Mouse (Mus musculus) MEL (cell line): ENCODE data around the gene Szt2. TPM values are rescaled to one million over a fixed set of nuclear protein-coding genes. Genes with fewer than 3 reads are reported as not detected.

Experiments used
- DNase-seq: peaks from one replicate; pipeline ENCODE4 v3.0.0; 2011; ENCODE audit warnings: low read depth, low spot score
- H3K27ac ChIP-seq: 2 replicates; pipeline ENCODE4 v1.5.1; 2012; ENCODE audit warnings: low read depth, mild to moderate bottlenecking, control low read depth, low read length, moderate library complexity; ENCODE audit not compliant: control insufficient read depth
- H3K27me3 ChIP-seq, 2 experiments: fragments of 150-350 bp in 1 of 2; sonication (generic) in 1 of 2; 2 replicates each; pipeline ENCODE4 v1.6.1; 2012; ENCODE audit warnings: low read length in 2 of 2, mild to moderate bottlenecking in 2 of 2, improper control_type of control experiment in 1 of 2, moderate library complexity in 1 of 2; ENCODE audit not compliant: insufficient read depth in 2 of 2, control insufficient read depth in 1 of 2
- H3K36me3 ChIP-seq, 2 experiments: 2 replicates each; pipeline ENCODE4 v1.6.1; 2012 to 2014; ENCODE audit warnings: low read length in 2 of 2, improper control_type of control experiment in 1 of 2, inconsistent platforms in 1 of 2, mild to moderate bottlenecking in 1 of 2; ENCODE audit not compliant: insufficient read depth in 2 of 2, control insufficient read depth in 1 of 2
- H3K4me1 ChIP-seq, 2 experiments: fragments of 150-350 bp in 1 of 2; sonication (generic) in 1 of 2; 2 replicates each; pipeline ENCODE4 v1.6.1; 2012; ENCODE audit warnings: low read length in 2 of 2, improper control_type of control experiment in 1 of 2, mild to moderate bottlenecking in 1 of 2; ENCODE audit not compliant: insufficient read depth in 2 of 2, control insufficient read depth in 1 of 2
- H3K4me3 ChIP-seq, 2 experiments: fragments of 150-350 bp in 1 of 2; sonication (generic) in 1 of 2; 2 replicates each; pipeline ENCODE4 v1.5.1; 2012; ENCODE audit warnings: low read depth in 2 of 2, low read length in 2 of 2, mild to moderate bottlenecking in 2 of 2, moderate library complexity in 2 of 2, control low read depth in 1 of 2, improper control_type of control experiment in 1 of 2; ENCODE audit not compliant: control insufficient read depth in 1 of 2, insufficient read depth in 1 of 2
- H3K79me2 ChIP-seq: 2 replicates; pipeline ENCODE4 v1.6.1; 2012; ENCODE audit warnings: mild to moderate bottlenecking, low read length, moderate library complexity; ENCODE audit not compliant: control insufficient read depth, poor library complexity, insufficient read depth
- H3K9ac ChIP-seq: 2 replicates; pipeline ENCODE4 v1.6.1; 2012; ENCODE audit warnings: low read depth, mild to moderate bottlenecking, control low read depth, low read length, moderate library complexity; ENCODE audit not compliant: control insufficient read depth, poor library complexity, severe bottlenecking
- H3K9me3 ChIP-seq: fragments of 150-350 bp; sonication (generic); replicated peaks from 2 replicates; pipeline ENCODE4 v1.6.1; 2012; ENCODE audit warnings: mild to moderate bottlenecking, low read length, improper control_type of control experiment, moderate library complexity; ENCODE audit not compliant: insufficient read depth
- CHD2 ChIP-seq: IDR thresholded peaks from 2 replicates; pipeline ENCODE4 v1.6.1; 2011; ENCODE audit warnings: low read length, improper control_type of control experiment
- ELF1 ChIP-seq: IDR thresholded peaks from 2 replicates; pipeline ENCODE4 v1.6.1; 2014; ENCODE audit warnings: low read depth, mild to moderate bottlenecking, inconsistent platforms, low read length, improper control_type of control experiment, moderate library complexity
- ETS1 ChIP-seq: IDR thresholded peaks from 2 replicates; pipeline ENCODE4 v1.6.1; 2012; ENCODE audit warnings: low read depth, mild to moderate bottlenecking, inconsistent platforms, low read length, improper control_type of control experiment, moderate library complexity
- GABPA ChIP-seq: IDR thresholded peaks from 2 replicates; pipeline ENCODE4 v1.6.1; 2012; ENCODE audit warnings: low read depth, mild to moderate bottlenecking, inconsistent platforms, low read length, improper control_type of control experiment, moderate library complexity
- GATA1 ChIP-seq: IDR thresholded peaks from 2 replicates; pipeline ENCODE4 v1.6.1; 2011; ENCODE audit warnings: low read depth, low read length, improper control_type of control experiment
- HCFC1 ChIP-seq: IDR thresholded peaks from 2 replicates; pipeline ENCODE4 v1.6.1; 2012; ENCODE audit warnings: low read depth, mild to moderate bottlenecking, inconsistent platforms, low read length, improper control_type of control experiment, moderate library complexity
- MAX ChIP-seq: IDR thresholded peaks from 2 replicates; pipeline ENCODE4 v1.6.1; 2011; ENCODE audit warnings: low read length, improper control_type of control experiment
- MEF2A ChIP-seq: IDR thresholded peaks from 2 replicates; pipeline ENCODE4 v1.6.1; 2014; ENCODE audit warnings: low read depth, mild to moderate bottlenecking, inconsistent platforms, low read length, improper control_type of control experiment; ENCODE audit not compliant: poor library complexity, insufficient replicate concordance, severe bottlenecking; ENCODE audit errors: extremely low read depth
- MXI1 ChIP-seq: IDR thresholded peaks from 2 replicates; pipeline ENCODE4 v1.6.1; 2011; ENCODE audit warnings: mild to moderate bottlenecking, low read depth, low read length, improper control_type of control experiment
- MYB ChIP-seq: IDR thresholded peaks from 2 replicates; pipeline ENCODE4 v1.6.1; 2011; ENCODE audit warnings: mild to moderate bottlenecking, low read depth, low read length, improper control_type of control experiment
- MYC ChIP-seq: IDR thresholded peaks from 2 replicates; pipeline ENCODE4 v1.6.1; 2011; ENCODE audit warnings: low read depth, mild to moderate bottlenecking, low read length, improper control_type of control experiment, moderate library complexity
- NELFE ChIP-seq: IDR thresholded peaks from 2 replicates; pipeline ENCODE4 v1.6.1; 2011; ENCODE audit warnings: low read depth, low read length, improper control_type of control experiment
- POLR2A ChIP-seq, 2 experiments: IDR thresholded peaks; 2 replicates each; pipeline ENCODE4 v1.6.1; 2011 to 2012; ENCODE audit warnings: low read length in 2 of 2, mild to moderate bottlenecking in 2 of 2, control low read depth in 1 of 2, improper control_type of control experiment in 1 of 2, low read depth in 1 of 2, moderate library complexity in 1 of 2; ENCODE audit not compliant: control insufficient read depth in 1 of 2, insufficient read depth in 1 of 2, poor library complexity in 1 of 2
- POLR2AphosphoS2 ChIP-seq: IDR thresholded peaks from 2 replicates; pipeline ENCODE4 v1.6.1; 2011; ENCODE audit warnings: low read length, improper control_type of control experiment
- SIN3A ChIP-seq: IDR thresholded peaks from 2 replicates; pipeline ENCODE4 v1.6.1; 2012; ENCODE audit warnings: low read length, improper control_type of control experiment, inconsistent platforms
- SMC3 ChIP-seq: IDR thresholded peaks from 2 replicates; pipeline ENCODE4 v1.6.1; 2011; ENCODE audit warnings: low read depth, low read length, improper control_type of control experiment
- TBP ChIP-seq: IDR thresholded peaks from 2 replicates; pipeline ENCODE4 v1.8.0; 2011; ENCODE audit warnings: low read depth, low read length, improper control_type of control experiment
- UBTF ChIP-seq: IDR thresholded peaks from 2 replicates; pipeline ENCODE4 v1.6.1; 2012; ENCODE audit warnings: low read depth, mild to moderate bottlenecking, inconsistent platforms, low read length, improper control_type of control experiment, moderate library complexity, borderline replicate concordance; ENCODE audit not compliant: insufficient read depth
- USF2 ChIP-seq, 2 experiments: IDR thresholded peaks; 2 replicates each; pipeline ENCODE4 v1.6.1; 2011 to 2012; ENCODE audit warnings: improper control_type of control experiment in 2 of 2, low read length in 2 of 2, borderline replicate concordance in 1 of 2, inconsistent platforms in 1 of 2, low read depth in 1 of 2, mild to moderate bottlenecking in 1 of 2; ENCODE audit not compliant: insufficient read depth in 1 of 2
- ZC3H11A ChIP-seq: IDR thresholded peaks from 2 replicates; pipeline ENCODE4 v1.6.1; 2012; ENCODE audit warnings: low read depth, mild to moderate bottlenecking, inconsistent platforms, low read length, improper control_type of control experiment
- ZMIZ1 ChIP-seq: IDR thresholded peaks from 2 replicates; pipeline ENCODE4 v1.6.1; 2012; ENCODE audit warnings: low read depth, mild to moderate bottlenecking, inconsistent platforms, low read length, improper control_type of control experiment, moderate library complexity
- polyA plus RNA-seq, 2 experiments: library from polyadenylated mRNA; stranded (reverse) in 1 of 2; unstranded in 1 of 2; fragments of >175 nt in 1 of 2; fragments of >200 nt in 1 of 2; gene quantifications; 2 replicates each; pipeline versions ENCODE4 v1.2.1 to v1.2.4; 2012; ENCODE audit warnings: low replicate concordance in 2 of 2, low read depth in 1 of 2; ENCODE audit not compliant: insufficient read length in 2 of 2, insufficient read depth in 1 of 2, missing spikeins in 1 of 2
- total RNA-seq: library from RNA; depleted of rRNA; stranded (reverse); fragments of 300-350 nt; gene quantifications from 2 replicates; pipeline ENCODE4 v1.2.3, GENCODE M21; 2012; rRNA removed

Gene Szt2
- total RNA-seq (5.7 and 7.3 TPM in 2 replicates), polyA plus RNA-seq (10 to 100 TPM in 1 of 2 experiments, not detected in 1; 24.0 TPM)

GRCm38 (mm10) chr4:118409142-118409900 lies at the start of gene Szt2, which contains the start of gene Med8:
Szt2 (minus strand) TSS chr4:118409273.
Med8 (plus strand) TSS chr4:118409337.
- Histone ChIP-seq H3K36me3 (peaks cover 2 to 13% of the 10 kb centered on the region in 2 experiments), H3K27ac (peak within 1 kb of the TSS; percentile 55), H3K4me3 (peak within 1 kb of the TSS; percentile 75 to 79), H3K9me3 (no peaks in the 10 kb centered on the region), H3K9ac (peak within 1 kb of the TSS; percentile 83), H3K27me3 (no peaks in the 10 kb centered on the region), H3K4me1 (peaks cover 4 to 17% of the 10 kb centered on the region in 2 experiments; a peak in 3 of 4 replicates), H3K79me2 (peaks cover 18% of the 10 kb centered on the region)
- peak; percentile 95 for DNase-seq
- TF ChIP-seq USF2 (IDR thresholded peaks at IDR 0.05; ENCODE audit: borderline replicate concordance in 1 of 2, insufficient read depth in 1 of 2, low read depth in 1 of 2, low read length in 2 of 2) (no peak), ELF1 (peak; percentile 96), HCFC1 (peak; percentile 92), MXI1 (peak; percentile 66; the same call in 1 of the 2 replicates), POLR2AphosphoS2 (0 out of 2 replicates have a peak, but pooled peaks have one; percentile 56), TBP (peak; percentile 85), SMC3 (no peak), MYC (peak; percentile 13; the same call in 1 of the 2 replicates), MYB (no peak), CHD2 (peak; percentile 65), SIN3A (peak; percentile 80), ETS1 (peak; percentile 37; the same call in 1 of the 2 replicates), POLR2A (IDR thresholded peaks at IDR 0.05; ENCODE audit: control insufficient read depth in 1 of 2, insufficient read depth in 1 of 2, low read depth in 1 of 2, low read length in 2 of 2, poor library complexity in 1 of 2) (peak; percentile 64 to 91; a peak in 3 of 4 replicates), NELFE (peak; percentile 78), GATA1 (no peak), ZMIZ1 (no peak)

GRCm38 (mm10) chr4:118457345-118457975 lies 48.4 kb upstream of the Szt2 start, which contains the start of gene Mpl:
Mpl (minus strand) TSS chr4:118457513.
- no peak for DNase-seq
- Histone ChIP-seq H3K9me3 (no peaks in the 10 kb centered on the region), H3K4me1 (no peaks in the 10 kb centered on the region), H3K36me3 (no peaks in the 10 kb centered on the region), H3K79me2 (no peaks in the 10 kb centered on the region), H3K27ac (no peak within 1 kb of the TSS), H3K4me3 (no peak within 1 kb of the TSS), H3K9ac (no peak within 1 kb of the TSS), H3K27me3 (peaks cover 2 to 8% of the 10 kb centered on the region in 2 experiments)
- TF ChIP-seq ELF1 (no peak), MEF2A (no peak), TBP (no peak), MAX (no peak), ZC3H11A (no peak), SMC3 (no peak), GATA1 (no peak), GABPA (no peak), ZMIZ1 (no peak), NELFE (no peak), UBTF (no peak)
